Mouse (Mus musculus) ovary, postnatal 36 days (tissue): ENCODE measurements at regions not wholly inside any gene's neighbourhood (a gene's known extent, or its start where the extent isn't known, plus 50 kb on each side); places are given as distances from the start of the nearest gene placed in this dataset.

ENCODE experiments used
- DNase-seq: peaks from one replicate; pipeline ENCODE4 v3.0.0; 2022; ENCODE audit warnings: low spot score, mixed read lengths

GRCm38 (mm10) chr2:75142675-75143074 lies 317.1 kb downstream of the Mtx2 start:
- DNase-seq, result no peak

GRCm38 (mm10) chr2:75144861-75145260 lies 319.3 kb downstream of the Mtx2 start:
- DNase-seq, result no peak

DNA sequence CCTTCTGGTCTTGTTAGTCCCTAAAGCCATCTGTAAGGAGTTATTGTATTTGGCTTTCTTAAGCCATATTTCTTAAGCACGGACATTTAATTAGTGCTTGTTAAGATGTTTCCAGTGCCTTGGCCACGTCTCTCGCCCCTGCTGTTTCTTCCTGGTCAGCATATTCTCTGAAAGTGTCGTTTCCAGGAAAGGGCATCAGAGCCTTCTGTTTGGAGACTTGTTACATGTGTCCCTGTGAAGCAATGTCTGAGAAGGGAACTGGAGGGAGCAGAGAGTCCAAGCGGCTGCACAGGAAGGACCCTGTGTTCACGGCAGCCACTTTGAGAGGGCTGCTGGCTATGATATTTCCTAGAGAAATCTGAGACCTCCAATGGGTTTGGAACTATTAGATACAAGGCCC lies 320.7 kb downstream of the Mtx2 start:
- DNase-seq, result no peak

DNA sequence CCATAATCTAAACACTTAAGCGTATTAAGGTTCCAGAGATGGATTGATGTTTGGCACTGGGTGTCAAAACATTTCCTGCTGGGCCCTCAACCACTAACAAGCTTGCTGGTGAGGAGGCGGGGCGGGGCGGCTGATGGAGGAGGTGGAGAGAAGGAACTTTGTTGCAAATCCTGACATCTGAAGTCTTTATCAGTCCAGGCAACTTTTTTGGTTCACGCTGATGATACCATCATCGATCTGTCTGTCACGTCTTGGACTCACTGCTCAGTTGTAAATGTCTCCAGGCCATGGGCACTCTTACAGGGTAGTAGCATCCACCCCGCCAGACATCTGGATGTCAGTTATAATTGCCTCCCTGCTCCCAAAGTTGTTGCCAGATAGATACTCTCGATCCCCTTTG lies 321.8 kb downstream of the Mtx2 start:
- DNase-seq, result no peak

DNA sequence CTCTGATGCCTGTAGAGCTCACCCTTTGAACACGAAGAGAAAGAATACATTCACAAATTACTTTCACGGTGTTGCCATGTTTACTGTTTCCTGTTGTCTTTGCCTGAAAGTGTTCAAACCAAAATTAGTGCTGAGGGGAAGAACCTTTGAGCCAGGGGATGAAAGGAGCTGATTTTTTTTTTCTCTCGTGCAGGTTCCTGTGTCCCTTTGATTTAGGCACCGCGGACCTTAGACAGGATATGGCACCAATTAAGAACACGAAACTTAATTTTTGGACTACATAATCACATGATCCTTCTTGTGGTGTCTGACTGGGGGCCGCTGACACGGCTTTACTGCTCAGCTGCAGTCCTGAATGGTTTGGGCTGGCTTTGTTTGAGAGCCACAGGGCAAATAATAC lies 322.4 kb downstream of the Mtx2 start:
- DNase-seq, result no peak

GRCm38 (mm10) chr2:75149036-75149435 lies 323.4 kb downstream of the Mtx2 start:
- DNase-seq, result no peak

DNA sequence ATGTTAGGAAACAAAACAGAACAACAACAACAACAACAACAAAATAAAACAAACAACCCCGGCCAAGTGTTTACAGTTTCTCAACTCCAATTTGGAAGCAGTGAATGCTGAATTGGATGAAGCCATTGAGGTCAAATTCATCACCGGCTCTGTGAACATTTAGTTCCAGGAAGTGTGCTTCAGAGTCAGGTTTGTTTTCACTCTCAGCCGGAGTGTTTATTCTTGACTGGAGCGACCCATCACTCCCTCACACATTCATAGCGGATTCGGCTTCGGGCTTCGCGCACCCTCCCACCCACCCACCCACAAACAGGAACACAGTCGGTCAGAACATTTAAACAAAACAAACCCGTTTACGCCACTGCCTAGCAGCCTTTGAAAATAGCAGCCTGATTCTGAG lies 324.0 kb downstream of the Mtx2 start:
- no peak for DNase-seq

DNA sequence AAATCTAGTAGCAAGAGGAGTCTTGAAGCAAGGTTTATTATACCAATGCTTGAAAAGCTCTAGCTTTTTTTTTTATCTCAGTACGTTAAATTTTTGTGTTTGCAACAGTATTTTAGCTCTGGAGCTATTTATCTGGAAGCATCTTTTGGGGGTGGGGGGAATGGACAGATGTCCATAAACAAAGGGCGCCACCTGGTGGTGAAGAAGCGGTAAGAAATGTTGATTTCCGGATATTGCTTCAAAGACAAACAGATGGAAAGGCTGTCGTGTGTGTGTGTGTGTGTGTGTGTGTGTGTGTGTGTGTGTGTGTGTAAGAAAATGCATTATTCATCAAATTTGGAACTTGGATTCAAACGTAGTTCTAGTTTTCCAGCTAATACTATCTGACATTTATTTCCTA lies 325.4 kb downstream of the Mtx2 start:
- DNase-seq, result no peak

DNA sequence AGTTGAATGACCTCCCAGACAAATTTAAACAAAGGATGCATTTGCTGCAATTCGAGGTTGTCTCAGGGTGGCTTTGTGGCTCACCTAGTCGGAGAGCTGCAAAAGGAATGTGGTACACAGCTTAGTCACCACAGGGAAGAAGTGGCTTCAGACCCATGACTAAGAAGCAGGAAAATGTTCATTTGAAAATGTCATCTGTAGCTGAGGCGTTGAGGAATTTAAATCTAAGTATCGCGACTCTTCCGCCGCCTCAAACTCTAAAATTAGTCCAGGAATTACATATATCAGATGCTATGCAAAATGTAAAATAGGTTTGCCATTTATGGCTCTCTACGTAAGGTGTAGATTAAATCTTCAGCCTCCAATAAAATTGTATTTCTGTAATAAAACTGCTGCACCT lies 325.9 kb downstream of the Mtx2 start:
- DNase-seq, result no peak

GRCm38 (mm10) chr2:75152477-75152990 lies 326.9 kb downstream of the Mtx2 start:
- no peak for DNase-seq

DNA sequence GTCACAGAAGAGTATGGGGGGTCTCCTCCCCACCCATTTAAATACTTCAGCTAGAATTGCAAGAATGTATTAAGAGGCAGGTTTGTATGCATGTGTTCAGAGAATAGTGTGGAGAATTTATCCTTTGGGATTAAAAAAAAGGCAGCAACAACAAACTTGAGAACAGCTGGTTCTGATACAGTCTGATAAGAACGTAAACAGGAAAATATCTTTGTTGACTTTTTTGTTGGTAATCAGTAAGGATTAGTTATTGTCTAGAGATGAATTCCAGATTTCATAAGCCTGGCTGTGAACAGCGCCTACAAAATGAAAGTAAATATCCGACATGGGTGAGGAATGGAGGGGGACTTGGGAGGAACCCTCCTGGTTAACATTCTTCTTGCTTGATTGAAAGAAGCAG lies 328.8 kb downstream of the Mtx2 start:
- DNase-seq, result no peak

DNA sequence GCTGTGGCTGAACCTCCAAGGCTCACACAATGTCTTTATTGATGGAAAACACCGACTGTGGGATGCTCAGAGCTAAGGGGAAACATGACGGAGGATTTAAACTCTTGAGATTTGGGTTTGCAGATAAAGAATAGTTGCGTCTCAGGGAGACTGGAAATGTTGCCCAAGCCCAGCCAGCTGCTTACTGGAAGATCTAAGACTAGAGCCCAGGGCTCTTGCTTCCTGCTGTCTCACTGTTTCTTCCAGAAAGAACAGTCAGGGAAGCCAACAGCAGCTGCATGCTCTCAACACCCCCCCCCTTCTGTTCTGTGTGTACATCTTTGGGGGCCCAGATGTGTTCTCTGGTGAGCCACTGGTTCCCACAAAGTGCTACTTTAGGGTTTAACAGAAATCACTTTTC lies 333.0 kb downstream of the Mtx2 start:
- no peak for DNase-seq

- no peak for DNase-seq
Measured at GRCm38 (mm10) chr2:75161075-75161474, 335.5 kb downstream of the Mtx2 start.

- no peak for DNase-seq
Measured at GRCm38 (mm10) chr2:75164987-75165386, 339.4 kb downstream of the Mtx2 start.

GRCm38 (mm10) chr2:75176267-75176666 lies 350.7 kb downstream of the Mtx2 start:
- DNase-seq, result no peak

DNA sequence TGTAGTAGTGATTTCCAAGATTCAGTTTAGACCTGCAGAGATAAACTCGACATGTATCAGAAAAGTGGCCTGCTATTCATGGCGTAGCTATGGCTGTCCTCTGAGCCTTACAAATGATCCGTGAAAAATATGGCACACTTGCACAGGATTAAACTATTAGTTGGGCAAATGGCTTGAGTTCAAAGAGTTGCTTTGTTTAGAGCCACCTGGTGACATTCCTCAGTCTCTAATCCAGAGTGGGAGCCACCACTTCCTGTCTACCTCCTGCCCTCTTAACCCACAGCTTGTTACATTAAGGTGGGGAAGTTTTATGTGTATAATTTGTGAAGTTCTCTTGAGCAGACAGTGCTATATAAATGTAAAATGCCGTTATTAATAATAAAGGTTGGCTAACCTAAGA lies 357.7 kb downstream of the Mtx2 start:
- no peak for DNase-seq

DNA sequence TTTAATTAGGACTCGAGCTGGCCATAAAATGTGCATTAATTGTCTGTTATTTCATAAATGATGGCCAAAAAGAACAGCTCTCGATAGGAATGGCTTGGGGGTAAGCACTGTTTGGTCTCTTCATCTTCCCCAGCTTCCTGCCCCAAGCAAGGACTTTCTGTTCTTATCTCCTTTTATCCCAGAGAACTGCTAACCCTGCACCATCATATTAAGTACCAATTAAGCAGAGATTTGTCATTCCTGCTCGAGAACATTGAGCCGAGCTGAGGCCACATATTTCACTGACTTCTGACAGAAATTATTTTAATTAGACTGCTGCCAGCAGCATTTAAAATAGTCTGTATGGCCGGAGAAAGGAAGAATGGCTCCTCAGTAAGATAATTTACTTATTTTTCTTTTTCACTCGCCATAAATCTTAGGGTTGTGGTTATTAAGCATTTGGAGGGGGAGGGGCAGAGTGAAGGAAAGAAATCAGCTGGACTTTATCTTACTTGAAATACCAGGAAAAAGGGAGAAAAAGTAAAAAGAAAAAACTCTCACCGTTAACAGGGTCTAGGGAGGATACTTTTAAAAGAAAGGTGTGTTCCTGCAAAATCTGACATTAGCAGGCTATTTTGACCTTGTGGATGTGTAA lies 377.1 kb downstream of the Mtx2 start:
- DNase-seq, result no peak

- DNase-seq, result peak; percentile 6
Measured at GRCm38 (mm10) chr2:75208821-75209758, 383.5 kb downstream of the Mtx2 start.

DNA sequence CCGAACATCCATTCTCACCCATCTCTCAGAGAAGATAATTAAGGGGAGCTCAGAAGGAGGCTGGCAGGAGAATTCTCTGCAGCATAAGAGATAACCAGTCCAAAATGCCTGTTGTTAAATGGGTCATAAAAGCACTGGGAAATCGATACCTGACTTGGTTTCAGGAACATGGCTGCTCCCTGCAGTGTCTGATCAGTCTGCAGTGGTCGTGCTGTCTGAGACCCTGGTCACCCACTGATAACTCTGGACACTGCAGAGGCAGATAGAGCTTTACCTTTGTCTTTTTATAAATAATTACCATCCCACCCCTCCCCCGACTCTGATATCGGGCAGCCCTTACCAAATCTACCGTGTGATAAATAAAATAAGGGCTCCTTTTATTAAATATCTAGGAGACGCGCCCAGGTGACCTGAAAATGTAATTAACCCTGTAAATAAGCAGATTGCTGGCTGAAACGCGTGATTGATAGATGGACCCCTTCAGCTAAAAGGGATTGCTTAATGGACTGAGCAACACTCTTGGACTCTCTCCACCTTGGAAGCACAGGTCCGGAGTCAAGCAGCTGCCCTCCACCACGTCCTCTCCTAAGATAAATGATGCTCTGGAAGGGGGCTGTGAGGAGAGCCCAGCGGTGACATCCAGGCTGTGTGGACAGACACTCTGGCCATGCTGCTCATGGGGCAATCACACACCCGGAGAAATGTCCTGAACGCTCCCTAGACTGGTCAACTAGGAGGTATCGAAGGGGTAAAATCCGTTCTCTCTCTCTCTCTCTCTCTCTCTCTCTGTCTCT lies 384.4 kb downstream of the Mtx2 start:
- no peak for DNase-seq

- DNase-seq, result no peak
Measured at GRCm38 (mm10) chr2:75216931-75217330, 391.3 kb downstream of the Mtx2 start.

GRCm38 (mm10) chr2:75220775-75221359 lies 395.3 kb downstream of the Mtx2 start:
- no peak for DNase-seq

- peak; percentile 36 for DNase-seq
Measured at GRCm38 (mm10) chr2:75224443-75224842, 398.8 kb downstream of the Mtx2 start.
